Mouse (Mus musculus) CD4-positive, CD25-positive, alpha-beta regulatory T cell, adult 2 months (primary cell): ENCODE results near the gene Zfp108.
"Not testable (repeated sequence)": the region's sequence is repeated elsewhere in the genome, so short reads cannot be mapped to it uniquely, and the experiment has no call there.

Experiments used
- DNase-seq: peaks from one replicate; pipeline ENCODE4 v3.0.0-alpha.2; 2012; ENCODE audit warnings: low read depth, low spot score

The Zfp108 gene

GRCm38 (mm10) chr7:24254633-24255474 lies at the start of gene Zfp108:
Gene Zfp108 (plus strand): TSS chr7:24254794.
- DNase-seq = peak; percentile 73

DNA sequence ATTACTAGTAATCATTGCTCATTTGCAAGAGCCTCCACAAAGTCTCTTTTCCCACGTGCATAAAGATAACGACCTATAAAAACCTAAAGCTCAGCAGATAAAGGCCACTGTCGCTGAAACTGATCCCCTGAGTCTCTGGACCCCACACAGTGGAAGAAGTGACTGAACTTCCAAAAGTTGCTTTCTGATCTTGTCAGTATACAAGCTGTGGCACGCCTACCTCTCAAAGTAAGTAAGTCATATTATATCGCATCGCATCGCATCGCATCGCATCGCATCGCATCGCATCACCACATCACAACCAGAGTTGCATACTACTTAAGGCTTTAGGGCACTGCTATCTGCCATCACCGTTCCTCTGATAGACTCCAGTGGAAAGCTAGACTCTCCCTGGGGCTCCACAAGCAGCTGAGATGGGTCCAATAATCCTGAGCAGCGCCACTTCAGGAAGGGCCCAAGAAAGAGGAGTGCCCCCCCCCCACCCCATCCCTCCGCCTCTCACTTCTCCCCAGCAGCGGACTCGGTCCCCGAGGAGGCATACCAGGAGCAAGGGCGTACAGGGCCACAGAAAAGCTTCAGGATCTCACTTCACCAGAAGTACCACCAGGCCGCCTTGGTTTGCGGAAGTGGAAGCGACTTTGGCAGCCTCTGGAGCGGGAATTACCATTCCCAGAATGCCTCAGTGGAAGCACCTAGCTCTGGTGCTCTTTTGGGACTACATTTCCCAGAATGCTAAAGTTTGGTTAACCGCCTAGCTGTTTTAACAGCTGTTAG lies 46.9 kb upstream of the Zfp108 start:
- peak; percentile 12 for DNase-seq

- DNase-seq = no peak
Observed at GRCm38 (mm10) chr7:24208282-24208886, 46.2 kb upstream of the Zfp108 start.

GRCm38 (mm10) chr7:24210296-24210695 lies 44.3 kb upstream of the Zfp108 start:
- no peak for DNase-seq

- DNase-seq = no peak
Observed at GRCm38 (mm10) chr7:24211343-24211742, 43.3 kb upstream of the Zfp108 start, which contains the start of gene Zfp111. Gene Zfp111 (minus strand): TSS chr7:24211443.

DNA sequence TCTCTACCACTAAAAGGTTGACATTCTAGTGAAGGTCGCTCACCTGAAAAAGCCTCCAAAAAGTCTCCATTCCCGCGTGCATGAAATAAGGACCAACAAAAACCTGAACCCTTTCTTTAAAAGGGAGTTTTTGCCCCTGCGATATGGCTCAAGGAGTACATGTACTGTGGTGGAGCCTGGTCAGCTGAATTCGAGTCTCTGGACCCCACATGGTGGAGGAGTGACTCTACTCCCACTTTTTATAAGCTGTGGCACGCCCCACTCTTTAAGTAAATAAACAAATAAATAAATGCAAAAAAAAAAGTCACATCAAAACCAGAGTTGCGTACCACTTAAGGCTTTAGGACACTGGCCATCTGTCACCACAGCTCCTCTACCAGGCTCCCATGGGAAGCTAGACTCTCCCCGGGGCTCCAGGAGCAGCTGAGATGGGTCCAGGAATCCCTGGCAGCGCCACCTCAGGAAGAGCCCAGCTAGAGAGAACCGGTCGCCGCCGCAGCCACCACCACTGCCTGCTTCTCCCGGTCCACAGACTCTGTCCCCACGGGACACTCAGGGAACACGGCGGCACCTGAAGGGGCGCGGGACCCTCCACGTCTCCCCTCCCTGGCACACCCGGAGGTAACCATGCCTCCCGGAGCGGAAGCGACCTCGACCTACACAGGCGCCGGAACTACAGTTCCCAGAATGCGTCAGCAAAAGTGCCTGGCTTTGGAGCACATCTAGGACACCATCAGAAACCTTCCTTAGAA lies 17.4 kb upstream of the Zfp108 start, which contains the start of gene Zfp109:
TSS of gene Zfp109 (minus strand) at position 521 of the 752 bp plus-strand sequence.
- peak; percentile 68 for DNase-seq

DNA sequence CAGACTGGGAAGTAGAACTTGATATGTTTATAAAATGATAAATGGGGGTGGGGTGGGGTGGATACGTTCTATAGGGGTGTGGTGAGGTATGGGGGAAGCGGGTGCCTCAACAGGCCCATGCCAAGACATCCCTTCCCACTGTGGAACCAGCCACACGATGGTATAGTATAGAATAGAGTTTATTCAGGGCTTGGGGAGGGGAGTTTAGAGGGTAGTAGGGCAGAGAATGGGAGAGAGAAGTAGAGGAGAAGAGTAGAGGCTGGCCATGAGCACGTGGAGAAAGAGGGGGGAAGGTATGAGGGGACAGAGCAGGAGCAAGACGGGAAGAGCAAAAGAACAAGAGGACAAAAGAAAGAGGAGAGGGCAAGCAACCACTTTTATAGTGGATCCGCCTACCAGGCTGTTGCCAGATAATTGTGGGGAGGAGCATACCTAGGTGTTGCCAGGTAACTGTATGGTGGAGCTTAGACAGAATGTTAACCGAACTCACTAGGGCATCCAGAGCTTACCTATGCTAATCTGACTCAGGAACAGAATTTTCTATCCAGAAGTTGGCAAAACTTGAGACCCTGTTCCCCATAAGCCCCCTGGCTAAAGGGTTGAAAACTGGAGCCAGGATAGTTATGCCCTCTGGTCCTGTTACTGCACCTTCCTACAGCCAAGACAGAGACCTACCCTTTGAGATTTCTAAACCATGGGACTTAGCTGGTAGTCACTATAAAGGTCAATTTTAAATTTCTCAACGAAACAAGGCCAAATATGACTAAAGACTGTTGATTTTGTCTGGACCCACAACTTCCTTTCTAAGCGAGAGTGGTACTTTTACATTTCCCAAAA lies 597 bp upstream of the Zfp108 start:
- DNase-seq = no peak

DNA sequence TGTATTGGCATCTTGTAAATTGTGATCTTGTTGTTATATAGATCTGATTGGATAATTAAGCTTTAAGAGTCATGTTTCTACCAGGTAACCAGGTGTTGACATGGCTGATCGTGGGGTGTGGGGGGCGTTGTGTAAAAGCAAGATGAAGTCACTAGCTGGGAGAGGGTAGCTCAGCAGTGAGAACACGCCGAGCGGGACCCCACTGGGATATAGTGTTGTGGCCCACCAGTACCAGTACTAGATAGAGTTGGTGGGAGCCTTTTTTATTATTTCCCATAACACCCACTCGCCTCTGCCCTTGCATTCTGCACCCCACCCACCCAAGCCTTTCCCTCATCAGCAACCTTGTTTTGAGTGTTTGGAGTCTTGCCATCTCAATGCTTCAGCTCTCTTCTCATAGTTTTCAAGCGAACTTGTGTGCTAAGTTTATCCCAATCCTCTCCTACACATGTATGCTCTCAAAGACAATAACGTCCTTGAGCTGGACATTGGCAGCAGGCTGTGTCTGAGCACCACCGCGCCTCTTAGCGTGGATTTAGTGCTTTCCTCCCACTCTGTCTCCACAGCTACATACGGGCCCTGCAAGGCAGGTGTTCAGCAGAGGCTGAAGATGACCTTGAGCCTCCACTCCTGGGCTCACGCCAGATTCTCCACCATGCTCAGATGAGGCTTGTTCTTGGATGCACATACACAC lies 4.9 kb downstream of the Zfp108 start:
- DNase-seq = no peak

DNA sequence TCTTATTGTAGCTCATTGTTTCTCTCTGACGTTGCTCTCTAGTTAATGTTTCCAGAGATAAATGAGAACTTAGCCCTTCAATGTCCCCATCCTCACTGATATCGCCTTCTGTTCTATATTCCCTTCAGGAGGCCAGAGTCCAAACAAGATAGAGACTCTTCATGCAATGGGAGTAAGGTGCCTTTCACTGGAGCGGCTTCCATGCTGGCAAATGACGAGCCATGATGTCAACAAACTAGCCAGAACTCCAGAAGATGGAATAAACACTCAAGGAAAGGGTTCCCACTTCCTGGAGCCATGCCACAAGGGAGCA lies 5.4 kb downstream of the Zfp108 start:
- no peak for DNase-seq

- DNase-seq = no peak
Observed at GRCm38 (mm10) chr7:24268176-24269155, 13.9 kb downstream of the Zfp108 start.

DNA sequence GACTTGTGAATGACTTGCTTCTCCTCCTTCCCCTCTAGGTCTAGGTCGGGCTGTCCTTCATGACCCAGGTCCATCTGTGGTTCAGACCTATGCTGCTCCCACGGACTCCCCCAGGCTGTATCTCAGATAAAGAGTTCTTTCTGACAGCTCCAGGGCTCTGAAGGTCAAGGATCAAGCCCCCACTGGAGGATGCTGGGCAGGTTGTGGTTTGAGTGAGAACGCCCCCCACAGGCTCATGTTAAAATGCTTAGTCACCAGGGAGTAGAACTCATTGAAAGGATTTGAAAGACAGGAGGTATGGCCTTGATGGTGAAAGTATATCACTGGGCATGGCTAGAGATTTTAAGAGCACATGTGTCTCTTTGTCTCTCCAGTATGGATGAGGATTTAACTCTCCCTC lies 14.7 kb downstream of the Zfp108 start:
- no peak for DNase-seq

- no peak for DNase-seq
Observed at GRCm38 (mm10) chr7:24269667-24270287, 15.2 kb downstream of the Zfp108 start.

DNA sequence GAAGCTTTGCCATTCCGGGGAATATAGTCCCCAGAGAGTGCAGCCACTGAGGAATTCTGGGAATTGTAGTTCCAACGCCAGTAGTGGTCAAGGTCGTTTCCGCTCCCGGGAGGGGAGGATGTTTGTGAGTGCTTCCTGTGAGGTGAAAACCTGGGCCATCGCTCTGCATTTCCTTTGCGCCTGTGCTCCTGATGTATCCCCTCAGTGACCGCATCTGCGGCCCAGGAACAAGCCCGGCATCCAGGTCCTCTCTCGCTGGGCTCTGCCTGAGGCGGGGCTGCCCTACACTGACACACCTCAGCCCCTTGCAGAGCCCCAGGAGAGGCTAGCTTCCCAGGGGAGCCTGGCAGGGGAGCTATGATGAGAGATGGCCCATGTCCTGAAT lies 15.7 kb downstream of the Zfp108 start, which contains the start of gene Zfp93:
TSS of gene Zfp93 (plus strand) at position 133 of the 385 bp plus-strand sequence.
- DNase-seq = peak; percentile 70

GRCm38 (mm10) chr7:24271191-24271590 lies 16.6 kb downstream of the Zfp108 start:
- DNase-seq = no peak

- no peak for DNase-seq
Observed at GRCm38 (mm10) chr7:24274456-24274855, 19.9 kb downstream of the Zfp108 start.

DNA sequence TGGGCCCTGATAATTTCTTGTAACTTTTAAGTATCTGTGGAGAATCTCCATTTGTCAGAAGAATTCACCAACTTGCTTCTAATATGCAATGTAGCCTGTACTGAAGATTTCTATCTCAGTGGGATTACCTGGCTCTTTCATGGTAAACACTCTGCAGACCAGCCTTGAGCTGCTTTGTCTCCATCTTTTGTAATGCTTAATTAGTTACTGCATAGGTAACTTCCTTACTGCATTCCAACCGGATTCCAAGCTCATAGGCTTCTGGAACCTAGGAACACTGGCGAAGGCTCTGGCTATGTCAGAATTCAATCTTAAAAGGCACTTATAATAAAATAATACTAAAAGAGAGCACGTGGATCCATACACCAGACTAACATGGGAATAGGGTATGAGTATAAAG lies 24.2 kb downstream of the Zfp108 start:
- not testable (repeated sequence) for DNase-seq

DNA sequence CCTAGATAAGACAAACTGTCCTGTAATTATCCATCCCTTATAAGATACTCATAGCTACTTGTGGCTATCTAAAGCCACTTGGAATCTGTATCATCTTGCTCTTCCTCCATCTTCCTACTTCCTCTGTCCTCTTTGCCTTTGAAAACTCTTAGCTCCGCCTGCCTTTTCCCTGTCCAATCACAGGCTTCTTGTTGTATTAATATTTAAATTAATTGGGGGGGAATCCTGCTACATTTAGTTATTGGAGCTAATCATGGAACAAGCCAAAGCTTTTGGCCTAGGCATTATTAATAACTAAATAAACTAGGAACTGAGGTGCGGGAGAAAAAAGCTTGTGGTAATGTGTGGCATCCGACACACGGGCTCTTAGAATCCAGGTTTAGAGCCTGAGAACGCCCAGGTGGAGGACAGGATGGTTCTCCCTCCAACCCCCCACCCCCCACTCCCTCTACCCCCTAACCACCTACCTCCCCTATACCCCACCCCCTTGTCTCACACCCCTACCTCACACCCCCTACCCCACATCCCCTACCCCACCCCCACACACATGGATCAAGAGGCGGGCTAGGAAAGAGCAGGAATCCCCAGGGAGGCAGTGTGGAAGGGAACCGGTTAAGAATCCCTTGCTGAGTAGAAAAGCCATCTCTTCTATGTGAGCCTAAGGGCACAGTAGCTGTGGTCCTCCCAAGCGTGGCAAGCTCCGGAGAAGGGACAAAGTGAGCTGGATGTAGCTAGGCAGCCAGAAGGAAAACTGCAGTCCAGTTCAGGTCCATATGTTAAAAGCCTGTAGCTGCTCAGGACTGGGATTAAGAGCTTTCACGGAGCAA lies 25.6 kb downstream of the Zfp108 start:
- no peak for DNase-seq

DNA sequence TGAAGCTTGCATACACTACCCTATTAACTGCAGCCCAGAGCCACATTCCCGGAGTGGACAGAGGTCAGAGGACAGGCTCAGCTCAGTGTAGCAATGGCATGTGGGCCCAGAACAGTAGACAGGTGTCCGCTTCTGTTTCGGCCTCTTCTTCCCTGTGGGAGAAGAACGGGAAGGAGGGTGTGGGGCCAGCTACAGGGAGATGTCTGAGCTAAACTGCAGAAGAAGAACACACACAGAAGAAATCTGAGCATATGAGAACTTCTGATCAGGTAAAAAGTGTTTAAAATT lies 26.2 kb downstream of the Zfp108 start:
- DNase-seq = no peak
